Mouse (Mus musculus): ENCODE data around the gene Polr1c.

- TF ChIP-seq POLR2A (IDR thresholded peaks at IDR 0.05; ENCODE audit: borderline replicate concordance, insufficient read depth, low read length) (no peak), CTCF (IDR thresholded peaks at IDR 0.05; ENCODE audit: borderline replicate concordance, insufficient read depth, low read depth, low read length) (no peak)
Measured at GRCm38 (mm10) chr17:46297028-46297363, 49.1 kb upstream of the Polr1c start.
